In genomic region chr6:114035704-114036103, GRCm38 (mm10) we compare ENCODE assay signal across 21 mouse cellular contexts. TPM values are rescaled to one million over a fixed set of nuclear protein-coding genes. Genes with fewer than 3 reads are reported as not detected.
DNase-seq lines count a peak whose midpoint lies in the region; TF ChIP-seq lines count a peak whose summit lies in the region.
"Had no signal": no experiment of that assay in that cellular context is flagged by ENCODE, and none has a peak within 500 bp of the region (broad histone marks: within the 10 kb centered on the region; RNA-seq: fewer than 3 reads in every experiment).

No protein-coding gene starts in this region.

- no peaks in the 10 kb centered on the region for H3K79me2 ChIP-seq in heart, adult 2 months (replicated peaks; ENCODE audit: control insufficient read depth, insufficient read depth, low read length)

- TF ChIP-seq POLR2A in heart, adult 2 months (IDR thresholded peaks at IDR 0.05; ENCODE audit: insufficient read depth, low read depth, low read length), result no peak

- H3K4me3 ChIP-seq in heart, adult 2 months, result no peak overlapping the region
- H3K4me3 ChIP-seq: embryonic facial prominence, embryonic 15.5 days; erythroblast, embryonic 14.5 days; forebrain, embryonic 10.5 days; gastrocnemius, adult 2 months; heart, embryonic 13.5 days; hindbrain, embryonic 15.5 days had no signal

- H3K27ac ChIP-seq in heart, adult 2 months, result no peak overlapping the region
- H3K27ac ChIP-seq: embryonic facial prominence, embryonic 15.5 days; forebrain, embryonic 10.5 days; gastrocnemius, adult 2 months; heart, embryonic 13.5 days; hindbrain, embryonic 15.5 days had no signal

- no peaks in the 10 kb centered on the region for H3K27me3 ChIP-seq in heart, adult 2 months (ENCODE audit: control insufficient read depth, insufficient read depth, low read length)
- H3K27me3 ChIP-seq: hindbrain, embryonic 15.5 days had no signal

- TF ChIP-seq EP300 in heart, adult 2 months (IDR thresholded peaks at IDR 0.05; ENCODE audit: insufficient read depth, low read depth, low read length), result no peak

- no peaks in the 10 kb centered on the region for H3K36me3 ChIP-seq in heart, adult 2 months (ENCODE audit: control insufficient read depth, insufficient read depth, low read length)
- H3K36me3 ChIP-seq: embryonic facial prominence, embryonic 15.5 days; forebrain, embryonic 10.5 days; heart, embryonic 13.5 days; hindbrain, embryonic 15.5 days had no signal

- no peaks in the 10 kb centered on the region for H3K4me1 ChIP-seq in heart, adult 2 months (ENCODE audit: control insufficient read depth, insufficient read depth, low read length)
- H3K4me1 ChIP-seq: embryonic facial prominence, embryonic 15.5 days; heart, embryonic 13.5 days; hindbrain, embryonic 15.5 days had no signal

- no peak for TF ChIP-seq CTCF in heart, adult 2 months (IDR thresholded peaks at IDR 0.05)

- WGBS in heart, adult 2 months, result 54% methylated on average over 3 of the region's 3 CpGs

- no peak overlapping the region for H3K9ac ChIP-seq in heart, adult 2 months (ENCODE audit: low read depth, low read length)
- H3K9ac ChIP-seq: embryonic facial prominence, embryonic 15.5 days; heart, embryonic 13.5 days; hindbrain, embryonic 15.5 days had no signal

- DNase-seq in layer of hippocampus, adult 11-12 months (ENCODE audit: low spot score), result peak; percentile 41
- DNase-seq in layer of hippocampus, postnatal 14 days (ENCODE audit: low spot score in 2 of 2), result no peak
- peak; percentile 69 to 70 for DNase-seq in left cerebral cortex, adult 18-20 months (ENCODE audit: low spot score in 2 of 2)
- no peak for DNase-seq in left cerebral cortex, postnatal 10 days (ENCODE audit: extremely low spot score in 1 of 2, low spot score in 2 of 2)
- peak; percentile 56 to 65 for DNase-seq in left cerebral cortex, postnatal 14 days (ENCODE audit: low spot score in 2 of 2)
- DNase-seq in cerebellum, postnatal 10 days, result no peak
- no peak for DNase-seq in heart, adult 2 months
- DNase-seq: adrenal gland, postnatal 14 days; cerebellum, adult 18-20 months; cerebellum, adult 9-11 months; embryo, embryonic 11 days; gastrocnemius, adult 2 months; gastrocnemius, postnatal 25 days; heart, postnatal 36 days had no signal

- intact Hi-C loops in left cerebral cortex, postnatal 10 days (cut with DNase I), result no loop called here
- intact Hi-C loops in left cerebral cortex, postnatal 14 days (cut with DNase I), result no loop called here
- intact Hi-C loops in heart, adult 2 months (cut with DNase I), result no loop called here

RNA-seq across cellular contexts. Expression of gene Atp2b2, which starts 6.7 kb away (rescaled TPM):
- total RNA-seq in layer of hippocampus, postnatal 14 days (2021), result 100 to 1,000 TPM; 310 to 322 TPM
- 100 to 1,000 TPM; 569 to 617 TPM for total RNA-seq in left cerebral cortex, adult 18-20 months (2021)
- 100 to 1,000 TPM; 441 to 448 TPM for total RNA-seq in left cerebral cortex, postnatal 10 days (2021)
- 100 to 1,000 TPM; 603 to 682 TPM for total RNA-seq in left cerebral cortex, postnatal 14 days (2021)
- total RNA-seq in heart, adult 2 months (2021), result 1 to 10 TPM in 1 of 2 experiments, under 1 TPM in 1; 0.84 to 1.1 TPM
- 0.47 and 0.64 TPM in 2 replicates for polyA plus RNA-seq in heart, adult 2 months (2012; rRNA removed)
- total RNA-seq: CH12.LX; common myeloid progenitor, adult 5-6 weeks had no signal
- polyA plus RNA-seq: erythroblast, embryonic 14.5 days had no signal

Comparison
In these comparisons a context has a peak if more than half of its experiments do, and no peak if none do; other contexts are left out.
1. DNase-seq: peak in layer of hippocampus, adult 11-12 months (single experiment), left cerebral cortex, adult 18-20 months (2 of 2) and left cerebral cortex, postnatal 14 days (2 of 2); none in layer of hippocampus, postnatal 14 days (0 of 2), left cerebral cortex, postnatal 10 days (0 of 2), cerebellum, postnatal 10 days (0 of 2) and heart, adult 2 months (0 of 2).
2. RNA of gene Atp2b2, which starts 6.7 kb away (total RNA-seq): 603 to 682 TPM in left cerebral cortex, postnatal 14 days, 569 to 617 TPM in left cerebral cortex, adult 18-20 months, 441 to 448 TPM in left cerebral cortex, postnatal 10 days and 310 to 322 TPM in layer of hippocampus, postnatal 14 days; 0.84 to 1.1 TPM in heart, adult 2 months; every median in the first group is over 100 times any median in the second.